Mouse (Mus musculus): ENCODE measurements at regions not wholly inside any gene's neighbourhood (a gene's known extent, or its start where the extent isn't known, plus 50 kb on each side); places are given as distances from the start of the nearest gene placed in this dataset.

DNA sequence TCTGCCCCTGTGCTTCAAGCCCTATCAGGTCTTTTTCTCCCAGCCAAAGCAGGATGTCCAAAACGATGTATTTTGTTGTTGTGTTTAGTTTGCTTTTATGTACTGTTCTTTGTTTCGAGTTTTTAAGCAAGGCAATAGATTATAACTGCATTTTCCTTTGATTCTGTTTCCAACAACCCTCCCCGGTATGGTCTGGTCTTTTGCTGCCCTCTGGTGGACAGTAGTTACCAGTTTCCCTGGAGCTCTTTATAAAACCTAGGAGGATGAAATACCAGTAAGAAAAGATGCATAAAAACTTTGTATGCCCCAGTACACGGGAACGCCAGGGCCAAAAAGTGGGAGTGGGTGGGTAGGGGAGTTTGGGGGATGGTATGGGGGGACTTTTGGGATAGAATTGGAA, 73.9 kb upstream of the Itm2a start:
- peak; percentile 62 for DNase-seq

GRCm38 (mm10) chrX:107469242-107469641, 66.1 kb upstream of the Itm2a start:
- no peak for DNase-seq

All from embryo, embryonic 11 days (tissue).